Mouse (Mus musculus): ENCODE data around the gene Rai1. TPM values are rescaled to one million over a fixed set of nuclear protein-coding genes. Genes with fewer than 3 reads are reported as not detected.

The Rai1 gene
- total RNA-seq, 2 experiments from 2014 or later, result 24.2 to 24.5 TPM

DNA sequence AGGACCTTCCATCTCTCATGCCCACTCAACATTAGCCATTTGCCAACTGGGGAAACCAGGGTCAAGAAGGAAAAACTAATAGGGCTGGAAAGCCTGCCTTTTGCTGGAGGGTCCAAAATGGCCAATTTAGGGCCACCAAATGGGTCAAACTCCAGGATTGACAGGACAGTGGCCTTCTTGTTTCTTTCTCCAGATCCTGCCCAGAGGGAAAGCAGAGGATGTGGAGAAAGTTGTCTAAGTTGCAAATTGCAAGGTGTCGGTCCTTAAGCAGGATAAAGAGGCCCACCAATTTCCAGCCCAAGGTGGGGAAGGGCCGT, 105.1 kb downstream of the Rai1 start:
- intact Hi-C loops (cut with DNase I), result no loop called here

DNA sequence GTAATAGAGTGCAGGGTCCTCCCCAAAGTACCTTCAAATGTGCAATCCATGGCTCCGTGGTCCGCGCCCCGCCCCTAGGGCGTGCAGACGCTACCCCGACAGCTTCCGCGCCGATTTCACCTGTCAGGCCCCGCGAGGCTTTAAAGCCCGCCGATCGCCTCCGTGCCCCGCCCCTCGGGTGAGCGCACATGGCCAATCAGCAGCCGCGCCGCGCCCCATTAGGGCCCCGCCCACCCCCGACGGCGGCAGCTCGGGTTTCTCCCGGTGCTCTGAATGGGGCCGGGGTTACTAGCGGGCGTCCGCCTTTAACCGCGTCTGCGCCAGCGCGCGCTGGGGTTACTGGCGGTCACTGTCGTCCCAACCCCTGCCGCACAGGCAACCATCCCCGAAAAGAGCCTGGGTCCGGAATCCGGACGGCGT, 105.5 kb downstream of the Rai1 start:
- peak; percentile 91 for DNase-seq
- intact Hi-C loops (cut with DNase I), result no loop called here

More for the DNA sequence above, 105.1 kb downstream of the Rai1 start:
- no peak for DNase-seq

GRCm38 (mm10) chr11:60211152-60211551, 106.3 kb downstream of the Rai1 start:
- intact Hi-C loops (cut with DNase I), result no loop called here
- no peak for DNase-seq

DNA sequence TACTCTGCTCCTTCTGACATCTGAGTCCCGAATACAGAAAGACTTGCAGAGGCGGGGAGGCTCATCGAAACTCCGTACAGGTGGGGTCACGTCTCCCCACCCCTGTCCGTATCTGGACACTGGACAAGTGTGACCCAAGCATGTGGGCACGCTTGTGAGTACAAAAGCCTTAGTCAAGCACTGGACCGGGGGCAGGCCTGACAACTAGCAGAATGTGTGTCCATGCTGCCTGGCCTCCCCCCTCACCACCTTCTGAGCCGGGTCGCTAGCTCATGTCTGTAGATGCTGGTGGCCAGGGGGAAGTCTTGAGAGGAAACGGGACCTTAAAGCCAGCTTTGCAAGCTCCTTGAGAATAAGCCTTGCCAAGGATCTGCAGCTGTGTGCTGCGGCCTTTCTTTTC, 106.9 kb downstream of the Rai1 start:
- intact Hi-C loops (cut with DNase I), result no loop called here
- no peak for DNase-seq

DNA sequence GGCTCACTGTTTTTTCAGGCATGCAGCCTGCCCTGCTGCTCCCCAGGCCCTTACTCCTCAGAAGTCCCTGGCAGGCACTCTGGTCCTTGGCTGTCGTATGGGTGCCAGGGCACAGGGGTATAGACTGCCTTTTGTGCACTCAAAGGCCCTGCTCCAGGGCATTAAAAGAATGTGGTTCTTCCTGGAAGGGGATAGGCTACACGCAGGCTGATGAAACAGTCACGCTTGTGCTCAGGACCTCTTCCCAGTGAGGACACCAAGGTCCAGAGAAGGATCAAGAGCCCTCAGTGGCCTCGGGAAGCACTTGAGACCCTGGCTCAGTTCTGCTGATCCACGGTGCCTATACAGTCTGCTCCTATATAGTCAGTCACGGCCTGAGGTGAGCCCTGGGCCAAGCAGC, 108.5 kb downstream of the Rai1 start:
- intact Hi-C loops (cut with DNase I), result no loop called here

DNA sequence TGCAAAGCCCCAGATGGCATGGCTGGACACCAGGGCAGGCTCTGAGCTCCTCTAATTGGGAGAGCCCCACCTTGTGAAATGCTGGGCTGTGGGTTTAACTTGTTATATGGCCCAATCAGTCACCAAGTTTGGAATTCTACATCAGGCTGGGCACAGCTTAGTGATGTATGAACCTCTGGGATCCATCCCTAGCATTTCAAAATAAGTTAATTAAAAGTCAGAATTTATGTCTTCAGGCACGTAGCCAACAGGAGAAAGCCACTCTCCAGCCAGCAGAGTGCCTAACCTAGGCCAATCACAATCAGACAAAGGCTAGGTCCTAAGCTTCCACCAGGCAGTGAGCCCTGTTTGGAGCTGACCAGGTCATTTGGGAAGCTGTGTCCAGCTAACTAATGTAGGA, 111.9 kb downstream of the Rai1 start:
- intact Hi-C loops (cut with DNase I), result no loop called here
- DNase-seq, result no peak

More for the DNA sequence above, 108.5 kb downstream of the Rai1 start:
- DNase-seq, result no peak

DNA sequence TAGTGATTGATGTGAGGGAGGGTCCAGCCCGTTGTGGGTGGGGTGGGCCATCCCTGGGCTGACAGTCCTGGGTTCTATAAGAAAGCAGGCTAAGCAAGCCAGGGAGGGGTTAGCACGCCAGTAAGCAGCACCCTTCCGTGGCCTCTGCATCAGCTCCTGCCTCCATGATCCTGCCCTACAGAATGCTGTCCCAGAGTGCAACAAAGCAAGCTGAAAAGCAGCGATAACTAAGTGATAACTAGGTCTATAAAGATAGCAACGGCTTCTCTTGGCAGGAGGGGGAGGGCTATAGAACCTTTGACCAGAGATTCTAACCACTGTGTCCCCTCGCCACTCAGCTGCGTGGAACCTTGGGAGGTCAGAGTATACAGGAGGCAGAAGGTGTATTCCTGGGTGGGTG, 112.7 kb downstream of the Rai1 start:
- intact Hi-C loops (cut with DNase I), result no loop called here
- no peak for DNase-seq

DNA sequence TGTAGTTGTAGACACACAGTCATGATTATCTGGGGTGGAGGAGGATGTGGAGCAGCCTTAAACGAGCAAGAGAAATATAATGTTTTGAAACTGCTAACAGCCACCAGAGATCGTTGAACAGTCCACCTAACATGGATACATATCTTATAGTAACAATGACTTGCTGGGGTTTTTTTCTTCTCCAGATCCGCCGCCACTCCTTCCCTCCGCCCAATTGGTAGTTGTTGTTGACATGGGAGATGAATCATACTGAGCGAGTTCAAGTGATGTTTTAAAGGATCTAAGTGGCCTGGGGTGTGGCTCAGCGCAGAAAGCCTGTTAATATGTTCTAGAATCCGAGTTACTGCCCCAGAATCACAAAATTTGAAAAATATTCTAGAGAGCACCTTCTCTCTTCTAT, 114.8 kb downstream of the Rai1 start:
- DNase-seq, result no peak
- intact Hi-C loops (cut with DNase I), result no loop called here

DNA sequence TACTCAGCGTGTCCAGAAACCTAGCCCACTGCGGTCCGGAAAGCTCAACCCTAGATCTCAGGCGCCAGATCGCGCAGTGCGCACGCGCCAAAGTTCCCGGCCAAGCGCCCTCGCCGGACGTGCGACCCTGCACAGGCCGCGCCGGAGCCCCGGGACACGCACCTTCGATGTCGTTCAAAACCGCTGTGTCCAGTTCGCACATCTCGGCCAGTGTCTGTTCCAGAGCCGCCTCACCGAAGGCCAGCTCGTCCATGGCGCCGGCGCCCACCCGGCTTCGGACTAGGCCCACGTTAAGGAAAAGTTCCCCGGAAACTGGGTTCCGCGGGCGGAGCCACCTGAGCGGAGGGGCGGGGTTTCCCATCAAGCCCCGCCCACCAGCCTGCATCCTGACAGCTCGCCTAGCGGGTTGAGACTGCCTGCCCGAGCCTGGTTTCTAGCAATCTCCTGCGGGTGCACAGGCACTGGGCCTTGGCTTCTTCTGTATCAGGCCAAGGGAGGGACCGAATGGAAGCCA, 115.5 kb downstream of the Rai1 start:
- intact Hi-C loops (cut with DNase I), result no loop called here
- peak; percentile 90 to 98 for DNase-seq

DNA sequence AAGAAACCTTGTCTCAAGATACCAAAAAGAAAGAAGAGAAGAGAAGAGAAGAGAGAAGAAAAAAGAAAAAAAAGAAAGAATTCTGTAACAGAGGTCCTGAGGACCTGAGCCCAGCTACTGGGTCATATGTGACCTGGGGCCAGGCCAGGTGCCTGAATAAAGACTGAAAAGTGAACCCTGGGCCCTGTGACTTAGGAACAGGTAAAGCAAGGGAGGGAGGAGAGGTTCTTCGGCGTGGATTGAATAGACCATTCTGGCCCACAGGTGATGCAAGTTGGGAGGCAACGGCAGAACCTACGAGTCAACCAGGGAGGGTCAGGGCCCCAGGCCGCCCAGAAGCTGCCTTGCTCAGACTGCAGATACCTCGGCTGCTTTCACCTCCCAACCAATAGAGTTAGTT, 116.6 kb downstream of the Rai1 start:
- intact Hi-C loops (cut with DNase I), result no loop called here
- no peak for DNase-seq

GRCm38 (mm10) chr11:60222085-60222468, 117.3 kb downstream of the Rai1 start:
- no peak for DNase-seq
- intact Hi-C loops (cut with DNase I), result no loop called here

DNA sequence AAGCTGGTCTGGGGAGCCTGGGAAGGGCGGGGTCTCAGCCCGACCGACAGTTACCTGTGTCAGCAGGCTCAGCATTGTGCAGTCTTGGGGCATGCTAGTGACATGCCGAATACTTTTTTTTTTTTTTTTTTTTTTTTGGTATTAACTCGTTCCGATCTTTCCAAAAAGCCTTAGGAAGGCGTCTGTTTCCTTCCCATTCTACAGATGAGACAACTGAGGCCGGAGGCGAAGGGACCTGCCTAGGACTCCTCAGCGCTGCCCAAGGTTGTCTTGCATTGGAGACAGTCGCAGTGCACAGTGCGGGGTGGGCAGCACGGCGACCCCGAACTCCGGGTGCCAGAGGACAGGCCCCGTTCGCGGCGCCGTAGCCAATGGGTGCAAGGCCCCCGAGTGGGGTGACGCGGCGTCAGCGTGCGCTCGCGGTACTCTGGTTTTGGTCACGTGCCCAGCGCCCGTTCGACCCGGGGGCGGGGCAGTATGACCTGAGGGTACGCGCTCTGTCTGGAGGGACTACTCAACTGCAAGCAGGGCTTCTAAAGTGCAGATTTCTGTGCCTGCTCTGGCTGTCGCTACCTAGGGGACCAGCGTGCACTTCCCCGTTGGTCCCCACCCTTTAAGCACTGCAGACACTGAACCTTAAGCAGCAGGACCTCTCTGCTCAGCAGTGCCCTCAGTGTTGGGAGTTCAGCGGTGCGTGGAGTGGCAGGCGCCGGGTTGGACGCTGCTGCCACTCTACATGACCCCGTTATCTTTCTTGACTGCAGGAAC, 117.8 kb downstream of the Rai1 start, which contains the start of gene Srebf1:
Gene Srebf1 (minus strand): TSS at position 113 of the 768 bp plus-strand sequence.
- intact Hi-C loops (cut with DNase I), result no loop called here
- peak; percentile 78 to 83 for DNase-seq

DNA sequence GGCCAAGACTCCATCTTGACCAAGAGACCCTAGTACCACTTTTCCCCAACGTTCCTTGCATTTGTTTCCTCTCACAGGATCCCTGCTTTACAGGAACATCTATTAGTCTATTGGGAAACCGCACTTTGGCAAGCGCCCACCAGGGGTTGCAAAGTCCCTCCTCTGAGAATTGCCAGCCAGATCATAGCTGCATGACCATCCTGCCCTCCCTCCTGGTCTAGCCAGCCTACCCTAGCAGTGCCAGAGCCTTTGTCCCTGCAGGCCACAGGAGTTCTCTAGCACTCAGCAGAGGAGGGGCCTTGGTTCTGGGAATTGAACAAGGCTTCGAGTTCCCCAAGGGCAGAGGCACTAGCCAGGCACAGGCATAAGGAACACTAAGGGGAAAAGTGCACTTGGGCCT, 119.9 kb downstream of the Rai1 start:
- intact Hi-C loops (cut with DNase I), result no loop called here
- DNase-seq, result no peak

- intact Hi-C loops (cut with DNase I), result no loop called here
Observed at GRCm38 (mm10) chr11:60225874-60226273, 121.1 kb downstream of the Rai1 start.

GRCm38 (mm10) chr11:60228525-60228924, 123.7 kb downstream of the Rai1 start:
- intact Hi-C loops (cut with DNase I), result no loop called here
- no peak for DNase-seq

More at GRCm38 (mm10) chr11:60225874-60226273, 121.1 kb downstream of the Rai1 start:
- DNase-seq, result no peak

GRCm38 (mm10) chr11:60229821-60230220, 125.0 kb downstream of the Rai1 start:
- DNase-seq, result no peak
- intact Hi-C loops (cut with DNase I), result no loop called here

GRCm38 (mm10) chr11:60230512-60230911, 125.7 kb downstream of the Rai1 start:
- no peak for DNase-seq
- intact Hi-C loops (cut with DNase I), result no loop called here

DNA sequence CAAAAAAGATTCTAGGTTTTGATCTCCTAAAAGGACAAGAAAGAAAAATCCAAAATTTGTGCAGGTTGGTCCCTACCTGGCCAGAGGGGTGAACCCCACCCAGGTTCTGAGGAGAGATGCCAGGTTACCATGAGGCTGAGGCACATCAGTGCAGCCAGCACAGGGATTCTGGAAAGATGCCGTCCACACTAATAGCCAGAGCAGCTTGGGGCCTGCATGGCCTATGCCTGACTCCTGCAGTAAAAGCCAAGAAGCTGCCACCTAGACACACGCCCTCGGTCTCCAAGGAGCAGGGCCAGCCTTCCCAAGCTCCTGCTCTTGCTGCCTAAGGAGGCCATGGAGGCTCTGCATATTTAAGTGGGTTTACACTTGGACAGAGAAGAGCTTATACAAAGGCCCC, 126.5 kb downstream of the Rai1 start:
- no peak for DNase-seq
- intact Hi-C loops (cut with DNase I), result no loop called here

- intact Hi-C loops (cut with DNase I), result no loop called here
- no peak for DNase-seq
Observed at GRCm38 (mm10) chr11:60231951-60232350, 127.1 kb downstream of the Rai1 start.

DNA sequence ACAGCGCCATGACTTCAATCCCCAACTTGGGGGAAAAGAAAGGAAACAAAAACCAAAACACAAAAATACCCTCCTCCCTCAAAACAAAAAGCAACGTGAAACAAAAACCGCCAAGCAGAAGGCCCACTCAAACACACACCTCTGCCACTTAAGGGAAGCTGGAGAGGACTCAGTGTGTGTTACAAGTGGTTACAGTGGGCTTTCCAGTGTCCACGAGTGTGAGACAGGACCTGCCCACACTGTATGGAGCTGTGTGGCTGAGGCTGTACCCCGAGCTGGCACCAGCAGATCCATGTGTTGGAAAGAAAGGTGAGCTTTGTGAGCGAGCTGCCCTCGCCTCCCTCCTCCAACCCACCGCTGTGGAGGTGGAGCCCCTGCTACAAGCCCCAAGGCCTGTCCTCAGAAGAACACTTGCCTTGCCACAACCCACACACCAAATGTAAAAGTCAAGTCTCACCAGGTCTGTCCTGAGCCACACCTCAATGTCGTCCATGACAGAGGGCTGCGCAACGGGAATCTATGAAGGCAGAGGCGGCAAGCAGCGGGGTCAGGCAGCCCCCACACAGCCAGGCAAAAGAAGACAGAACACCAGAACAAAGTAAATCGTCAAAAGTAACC, 127.7 kb downstream of the Rai1 start:
- intact Hi-C loops (cut with DNase I), result no loop called here
- DNase-seq, result no peak

- DNase-seq, result peak in 1 of 2 experiments; percentile 57
- intact Hi-C loops (cut with DNase I), result no loop called here
Observed at GRCm38 (mm10) chr11:60233235-60233634, 128.4 kb downstream of the Rai1 start.

DNA sequence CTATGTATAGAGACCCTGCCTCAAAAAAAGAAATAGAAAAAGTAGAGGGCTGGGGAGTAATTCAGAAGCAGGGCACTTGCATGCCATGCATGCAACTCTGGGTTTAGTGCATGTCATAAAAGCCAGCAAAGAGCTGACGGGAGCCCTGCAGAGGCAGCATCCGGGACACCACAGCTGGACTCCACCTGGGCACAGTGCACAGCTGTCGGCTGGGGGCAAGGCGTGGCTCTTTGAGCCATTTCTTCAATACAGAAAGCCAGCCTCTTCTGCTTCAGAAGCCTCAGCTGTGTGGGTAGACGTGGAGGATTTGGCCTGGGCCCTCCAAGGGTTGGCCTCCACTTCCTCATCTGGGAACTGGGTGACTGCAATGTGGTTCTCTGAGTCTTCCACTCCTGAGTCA, 130.5 kb downstream of the Rai1 start:
- no peak for DNase-seq
- intact Hi-C loops (cut with DNase I), result no loop called here

All from heart, postnatal 36 days (tissue).